Mouse (Mus musculus) lung, adult 2 months (tissue): ENCODE results near the gene Trim47.

ENCODE experiments used
- CTCF ChIP-seq: fragments of 200-500 bp; IDR thresholded peaks from 2 replicates; pipeline ENCODE4 v1.5.1; 2011; ENCODE audit warnings: mild to moderate bottlenecking, low read length, control low read depth; ENCODE audit not compliant: insufficient read depth
- POLR2A ChIP-seq: fragments of 200-500 bp; IDR thresholded peaks from 2 replicates; pipeline ENCODE4 v1.6.1; 2011; ENCODE audit warnings: low read depth, mild to moderate bottlenecking, control low read depth, low read length, borderline replicate concordance; ENCODE audit errors: extremely low read depth

- no peak for TF ChIP-seq CTCF
- no peak for TF ChIP-seq POLR2A
Observed at GRCm38 (mm10) chr11:116062521-116062920, 64.5 kb downstream of the Trim47 start.
